Mouse (Mus musculus) embryonic fibroblast, embryonic 13.5 days (primary cell): ENCODE measurements at regions not wholly inside any gene's neighbourhood (a gene's known extent, or its start where the extent isn't known, plus 50 kb on each side); places are given as distances from the start of the nearest gene placed in this dataset.
A peak's percentile ranks its signal among the peaks of the same experiment; 100 is the strongest.

ENCODE experiments used
- H3K27ac ChIP-seq: 2 replicates; pipeline ENCODE4 v1.5.1; 2012; ENCODE audit warnings: low read length, control low read depth, inconsistent platforms; ENCODE audit not compliant: insufficient read depth
- H3K4me1 ChIP-seq: 2 replicates; pipeline ENCODE4 v1.6.1; 2011; ENCODE audit warnings: low read length; ENCODE audit not compliant: control insufficient read depth, insufficient read depth
- H3K4me3 ChIP-seq: 2 replicates; pipeline ENCODE4 v1.5.1; 2011; ENCODE audit warnings: mild to moderate bottlenecking, control low read depth, low read length; ENCODE audit not compliant: insufficient read depth
- CTCF ChIP-seq: IDR thresholded peaks from 2 replicates; pipeline ENCODE4 v1.5.1; 2011; ENCODE audit warnings: mild to moderate bottlenecking, control low read depth, low read length, moderate library complexity, borderline replicate concordance; ENCODE audit not compliant: insufficient read depth
- POLR2A ChIP-seq: IDR thresholded peaks from 2 replicates; pipeline ENCODE4 v1.6.1; 2011; ENCODE audit warnings: low read depth, mild to moderate bottlenecking, control low read depth, low read length, moderate library complexity

DNA sequence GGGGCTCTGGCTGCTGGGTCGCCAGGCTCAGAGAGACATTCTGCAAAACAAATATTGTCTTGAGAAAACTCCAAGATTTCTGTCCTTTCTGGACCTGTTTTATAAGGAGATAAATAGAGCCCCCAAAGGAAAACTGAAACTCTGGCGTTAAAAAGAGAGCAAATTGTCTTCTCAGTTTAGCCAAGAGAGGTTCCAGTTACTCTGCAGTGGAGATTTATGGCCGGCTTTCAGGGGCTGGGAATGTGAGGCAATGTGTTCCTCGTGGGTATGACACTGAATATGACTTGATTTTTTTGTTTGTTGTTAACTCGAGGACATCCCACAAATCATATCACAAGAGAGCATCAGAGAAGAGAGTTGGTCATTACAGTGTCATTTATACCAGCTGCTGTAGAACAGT lies 88.2 kb upstream of the Lifr start:
- TF ChIP-seq POLR2A (no peak), CTCF (no peak)
- H3K27ac ChIP-seq = no peak overlapping the region
- H3K4me1 ChIP-seq = no peaks in the 10 kb centered on the region

DNA sequence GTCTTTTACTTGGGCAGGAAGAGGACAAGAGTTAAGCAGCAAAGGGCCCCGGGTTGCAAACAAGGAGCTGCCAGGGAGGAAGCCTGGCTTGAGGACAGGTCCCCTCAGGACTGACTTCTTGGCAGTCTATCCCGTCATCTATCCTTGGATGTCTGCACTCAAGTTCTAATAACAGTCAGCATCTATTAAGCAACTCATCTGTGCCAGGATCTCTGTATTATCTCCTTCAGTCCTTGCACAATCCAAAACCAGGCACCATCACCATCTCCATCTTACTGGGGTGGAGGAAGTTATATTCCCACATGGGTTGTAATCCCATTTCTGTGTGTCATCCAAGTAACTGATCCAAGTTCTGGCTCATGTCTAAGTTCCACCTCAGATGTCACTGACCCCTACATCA lies 87.1 kb upstream of the Lifr start:
- Histone ChIP-seq H3K4me3 (no peak overlapping the region), H3K4me1 (no peaks in the 10 kb centered on the region), H3K27ac (no peak overlapping the region)
- TF ChIP-seq POLR2A (no peak), CTCF (no peak)

More for the DNA sequence above, 88.2 kb upstream of the Lifr start:
- H3K4me3 ChIP-seq = no peak overlapping the region

DNA sequence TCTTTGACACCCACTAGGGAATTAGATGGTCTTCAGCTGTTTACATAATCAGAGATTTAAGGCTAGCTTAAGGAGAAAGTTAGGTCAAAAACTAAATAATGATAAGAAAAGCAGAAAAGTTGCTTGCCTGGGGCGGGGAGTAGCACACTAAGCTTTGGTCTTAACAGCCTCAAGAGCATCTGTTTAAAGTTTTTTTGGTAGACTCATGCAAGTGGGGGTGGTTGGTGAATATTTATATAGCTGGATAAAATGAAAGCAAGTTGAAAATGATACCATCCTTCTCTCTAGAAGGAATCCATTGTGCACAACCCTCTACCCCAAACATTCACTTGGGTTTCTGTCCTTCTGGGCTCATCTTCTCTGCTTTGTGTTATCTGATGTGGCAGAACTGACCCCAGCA lies 85.3 kb upstream of the Lifr start:
- Histone ChIP-seq H3K27ac (0 out of 2 replicates have a peak overlapping the region, but pooled peaks have one; percentile 31), H3K4me3 (no peak overlapping the region), H3K4me1 (no peaks in the 10 kb centered on the region)
- no peak for TF ChIP-seq CTCF
- TF ChIP-seq POLR2A = no peak

DNA sequence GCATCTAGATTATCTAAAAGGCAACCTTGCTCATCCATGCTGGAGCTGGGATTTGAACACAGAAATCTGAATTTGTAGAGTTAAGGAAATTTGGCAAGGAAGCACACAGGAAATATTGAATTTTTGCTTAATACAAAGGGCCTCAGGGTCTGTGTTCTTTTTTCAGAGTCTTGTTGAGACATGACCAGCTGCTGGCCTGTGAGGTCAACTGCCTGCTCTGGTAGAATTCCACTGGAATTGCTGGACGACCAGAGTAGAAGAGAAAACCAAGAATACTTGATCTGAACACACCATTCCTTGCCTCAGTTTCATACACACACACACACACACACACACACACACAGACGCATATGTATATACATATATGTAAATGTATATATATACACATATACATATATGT lies 84.1 kb upstream of the Lifr start:
- Histone ChIP-seq H3K27ac (no peak overlapping the region), H3K4me1 (no peaks in the 10 kb centered on the region), H3K4me3 (no peak overlapping the region)
- TF ChIP-seq POLR2A = no peak
- TF ChIP-seq CTCF = no peak

DNA sequence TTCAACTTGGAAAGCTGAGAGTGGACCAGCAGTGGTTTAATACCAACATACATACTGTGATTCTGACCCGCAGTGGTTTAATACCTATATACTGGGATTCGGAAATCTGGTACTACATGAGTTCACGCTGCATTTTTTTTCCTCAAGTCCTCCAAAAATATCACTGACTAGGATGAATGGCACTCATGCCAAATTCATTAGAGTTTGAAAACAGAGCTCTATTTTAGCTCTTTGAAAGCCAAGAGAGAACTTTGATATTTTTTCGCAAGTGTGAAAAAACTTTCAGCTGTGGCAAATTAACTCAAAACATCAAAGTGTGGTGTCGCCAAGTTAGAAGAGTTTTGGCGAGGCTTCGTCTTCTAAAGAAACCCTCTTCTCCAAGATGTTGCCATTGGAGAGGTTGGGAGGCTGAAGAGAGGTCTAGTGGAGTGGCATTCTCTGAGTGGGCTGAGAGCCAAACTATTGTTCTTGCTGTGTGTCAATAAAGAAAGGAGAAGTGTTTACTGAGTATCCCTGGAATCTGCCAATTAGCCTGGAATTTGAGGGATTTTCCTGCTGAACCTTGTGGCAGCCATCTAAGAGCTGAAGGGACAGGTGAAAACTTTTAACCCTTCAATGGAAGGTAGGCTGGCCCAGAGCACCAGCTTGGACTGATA lies 81.6 kb upstream of the Lifr start:
- peaks cover 13% of the 10 kb centered on the region for H3K4me1 ChIP-seq
- TF ChIP-seq POLR2A (no peak), CTCF (no peak)

DNA sequence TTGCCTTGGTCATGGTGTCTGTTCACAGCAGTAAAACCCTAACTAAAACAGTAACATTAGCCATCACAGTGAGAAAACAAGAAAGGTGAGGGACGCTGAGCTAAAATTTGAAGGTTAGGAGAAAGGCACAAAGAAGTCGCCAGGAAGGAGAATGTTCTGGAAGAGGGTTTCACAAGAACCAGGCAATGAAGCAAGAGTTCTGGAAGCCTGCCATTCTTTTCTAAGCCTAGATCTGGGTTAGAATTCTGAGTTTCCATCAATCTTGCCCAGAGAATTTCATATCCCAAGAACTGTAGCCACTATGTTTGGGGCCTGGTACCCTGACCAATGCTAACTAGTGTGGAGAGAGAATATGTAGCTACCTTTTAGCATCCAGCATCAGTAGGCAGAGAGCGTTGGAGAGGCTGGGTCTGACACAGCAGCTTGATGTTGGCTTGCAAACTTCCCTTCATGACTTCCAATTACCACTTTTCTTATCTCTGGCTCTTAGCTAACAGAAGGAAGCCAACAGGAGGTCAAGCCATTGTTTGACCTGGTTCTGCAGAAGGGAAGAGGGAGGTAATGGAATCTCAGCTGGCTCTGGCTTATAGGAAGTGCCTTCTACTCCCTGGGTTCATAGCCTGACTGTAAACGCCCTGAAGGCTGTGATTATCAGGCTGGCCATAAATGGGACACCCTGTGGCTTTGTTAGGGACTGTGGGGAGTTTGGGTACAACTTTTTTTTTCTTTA lies 79.3 kb upstream of the Lifr start:
- H3K27ac ChIP-seq = no peak overlapping the region
- no peak overlapping the region for H3K4me3 ChIP-seq
- no peak for TF ChIP-seq CTCF
- no peak for TF ChIP-seq POLR2A
- H3K4me1 ChIP-seq = peaks cover 13% of the 10 kb centered on the region

More for the DNA sequence above, 81.6 kb upstream of the Lifr start:
- Histone ChIP-seq H3K27ac (no peak overlapping the region), H3K4me3 (no peak overlapping the region)

DNA sequence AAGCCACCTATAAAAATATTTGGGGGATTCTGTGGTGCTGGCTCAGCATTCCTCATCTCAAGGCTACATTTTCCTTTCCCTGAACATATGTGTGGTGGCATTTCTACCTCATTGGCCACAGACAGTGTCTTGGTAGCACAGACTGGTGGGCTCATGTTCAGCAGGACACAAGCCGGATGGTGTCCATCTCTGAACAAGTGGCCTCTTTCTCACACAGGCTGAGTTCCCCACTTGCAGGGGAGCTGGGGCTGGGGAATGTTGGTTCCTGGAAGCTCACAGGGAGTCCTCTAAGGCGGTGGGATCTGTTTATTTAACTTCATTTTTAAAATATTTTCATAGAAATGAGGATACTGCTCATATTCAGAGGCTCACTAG lies 78.7 kb upstream of the Lifr start:
- Histone ChIP-seq H3K4me1 (peaks cover 13% of the 10 kb centered on the region), H3K27ac (no peak overlapping the region), H3K4me3 (no peak overlapping the region)
- no peak for TF ChIP-seq CTCF
- no peak for TF ChIP-seq POLR2A

DNA sequence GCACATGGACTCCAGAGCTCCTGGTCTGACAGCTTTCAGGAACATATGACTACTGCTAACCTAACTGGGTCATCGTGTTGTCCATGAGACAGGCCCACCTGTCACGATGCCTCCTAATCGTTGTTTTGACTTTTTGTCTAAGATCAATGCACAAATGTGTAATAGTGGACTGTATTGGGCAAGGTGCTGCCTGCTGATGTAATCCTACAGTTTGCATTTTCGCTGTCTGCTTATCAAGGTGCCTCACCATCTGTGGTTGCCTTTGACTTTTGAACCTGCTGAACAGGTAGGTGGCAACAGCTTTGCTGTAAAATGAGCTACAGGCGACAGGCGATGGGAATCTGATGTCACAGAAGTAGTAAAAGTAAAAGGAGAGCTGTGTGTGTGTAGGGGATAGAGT lies 78.0 kb upstream of the Lifr start:
- no peak overlapping the region for H3K4me3 ChIP-seq
- no peak for TF ChIP-seq POLR2A
- TF ChIP-seq CTCF = no peak
- peaks cover 15% of the 10 kb centered on the region for H3K4me1 ChIP-seq
- H3K27ac ChIP-seq = no peak overlapping the region

DNA sequence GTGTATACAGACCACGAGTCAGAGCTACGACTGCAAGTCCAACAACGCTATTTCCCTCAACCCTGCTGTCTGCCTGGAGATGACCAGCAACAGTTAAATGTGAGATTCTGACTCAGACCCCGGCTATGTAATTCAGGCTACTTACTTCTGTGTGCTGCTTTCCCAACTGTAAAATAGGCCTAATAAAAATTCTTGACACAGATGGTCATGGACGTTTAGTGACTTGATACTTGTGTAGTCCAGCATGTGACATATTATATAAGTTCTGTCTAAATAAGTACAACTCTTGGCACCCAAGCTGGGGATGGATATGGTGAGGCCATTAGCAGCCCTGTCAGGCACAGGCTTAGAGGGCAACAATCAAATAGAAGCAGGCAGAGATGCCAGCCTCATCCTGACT lies 77.4 kb upstream of the Lifr start:
- H3K4me1 ChIP-seq = peaks cover 17% of the 10 kb centered on the region
- TF ChIP-seq POLR2A (no peak), CTCF (no peak)
- no peak overlapping the region for H3K4me3 ChIP-seq
- H3K27ac ChIP-seq = peak overlapping the region; percentile 2

DNA sequence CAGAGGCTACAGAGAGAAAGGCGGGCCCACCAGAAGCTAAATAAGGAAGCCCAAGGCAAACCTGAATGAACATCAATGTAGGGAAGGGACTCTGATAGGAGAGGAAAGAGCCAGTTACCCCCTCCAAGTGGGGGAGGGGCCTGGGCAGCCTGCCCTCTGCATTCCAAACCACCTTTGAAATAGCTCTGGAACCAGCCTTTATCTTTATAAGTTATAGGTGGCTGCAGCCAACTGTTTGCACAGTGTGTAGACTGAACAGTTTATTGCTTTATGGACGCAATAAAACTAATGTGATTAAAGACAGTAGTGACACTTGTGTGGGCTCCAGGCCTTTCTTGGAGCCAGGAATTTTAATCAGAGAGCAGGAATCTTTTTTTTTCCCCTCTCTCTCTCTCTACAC lies 75.4 kb upstream of the Lifr start:
- Histone ChIP-seq H3K27ac (no peak overlapping the region), H3K4me3 (no peak overlapping the region), H3K4me1 (peaks cover 17% of the 10 kb centered on the region)
- TF ChIP-seq CTCF (no peak), POLR2A (no peak)
